Mouse (Mus musculus) heart, adult 2 months (tissue): ENCODE data around the gene S100a13. TPM values are rescaled to one million over a fixed set of nuclear protein-coding genes. Genes with fewer than 3 reads are reported as not detected.

Experiments used
- DNase-seq, 2 experiments: peaks; one replicate each; pipeline ENCODE4 v3.0.0; 2021
- H3K27ac ChIP-seq: fragments of 200-600 bp; 2 replicates; pipeline ENCODE4 v1.8.1; 2022
- H3K27me3 ChIP-seq: fragments of 200-500 bp; 2 replicates; pipeline ENCODE4 v1.6.1; 2012; ENCODE audit warnings: mild to moderate bottlenecking, low read length, inconsistent platforms, mixed read lengths; ENCODE audit not compliant: control insufficient read depth, insufficient read depth
- H3K36me3 ChIP-seq: fragments of 200-500 bp; 2 replicates; pipeline ENCODE4 v1.6.1; 2012; ENCODE audit warnings: low read length, inconsistent platforms; ENCODE audit not compliant: control insufficient read depth, insufficient read depth
- H3K4me1 ChIP-seq: fragments of 200-500 bp; 2 replicates; pipeline ENCODE4 v1.6.1; 2011; ENCODE audit warnings: low read length; ENCODE audit not compliant: control insufficient read depth, insufficient read depth
- H3K4me3 ChIP-seq: fragments of 200-600 bp; 2 replicates; pipeline ENCODE4 v1.8.1; 2022
- H3K79me2 ChIP-seq: fragments of 200-500 bp; replicated peaks from 2 replicates; pipeline ENCODE4 v1.6.1; 2012; ENCODE audit warnings: mild to moderate bottlenecking, inconsistent platforms, low read length, moderate library complexity, mixed read lengths; ENCODE audit not compliant: control insufficient read depth, insufficient read depth
- H3K9ac ChIP-seq: fragments of 200-500 bp; 2 replicates; pipeline ENCODE4 v1.6.1; 2012; ENCODE audit warnings: low read depth, mild to moderate bottlenecking, control low read depth, inconsistent platforms, low read length, mixed read lengths
- CTCF ChIP-seq: fragments of 200-600 bp; IDR thresholded peaks from 2 replicates; pipeline ENCODE4 v1.8.1; 2022; ENCODE audit warnings: antibody characterized with exemption, mild to moderate bottlenecking, moderate library complexity
- EP300 ChIP-seq: fragments of 200-500 bp; IDR thresholded peaks from 2 replicates; pipeline ENCODE4 v1.6.1; 2011; ENCODE audit warnings: low read depth, low read length, control low read depth; ENCODE audit not compliant: insufficient read depth
- POLR2A ChIP-seq: fragments of 200-500 bp; IDR thresholded peaks from 2 replicates; pipeline ENCODE4 v1.6.1; 2011; ENCODE audit warnings: mild to moderate bottlenecking, low read depth, low read length, control low read depth; ENCODE audit not compliant: insufficient read depth
- WGBS: fragments of 180-500 bp; shearing (Covaris S2); methylation state at CpG from one replicate; pipeline ENCODE4 v1.1.7; 2018; 5-methylcytosine and 5-hydroxymethylcytosine counted together
- intact Hi-C: fragments of 180-260 bp; cut with DNase I; formaldehyde crosslinking; loops from one replicate; pipeline ENCODE4 v1.15.1; 2025
- polyA plus RNA-seq: library from polyadenylated mRNA; depleted of rRNA; stranded (reverse); fragments of >200 nt; gene quantifications from 2 replicates; pipeline ENCODE4 v1.2.3, GENCODE M21; 2012
- total RNA-seq, 2 experiments: library from RNA; stranded (reverse); gene quantifications; 2 replicates each; pipeline ENCODE4 v1.2.3; 2021

S100a13 gene
- total and polyA plus RNA-seq, 3 experiments = 28.3 to 56.7 (median 29.6) TPM

- no peaks in the 10 kb centered on the region for H3K27me3 ChIP-seq
- intact Hi-C loops = no loop called here
- H3K4me1 ChIP-seq = no peaks in the 10 kb centered on the region
- H3K27ac ChIP-seq = no peak overlapping the region
- H3K4me3 ChIP-seq = no peak overlapping the region
- no peak for DNase-seq
- H3K9ac ChIP-seq = no peak overlapping the region
- no peak for TF ChIP-seq CTCF
- no peak for TF ChIP-seq POLR2A
- no peak for TF ChIP-seq EP300
- peaks cover 18% of the 10 kb centered on the region for H3K36me3 ChIP-seq
- H3K79me2 ChIP-seq = 0 out of 2 replicates have a peak, but pooled peaks cover 1% of the 10 kb centered on the region
These were observed 16.6 kb upstream of the S100a13 start for GRCm38 (mm10) chr3:90497597-90497996.

DNA sequence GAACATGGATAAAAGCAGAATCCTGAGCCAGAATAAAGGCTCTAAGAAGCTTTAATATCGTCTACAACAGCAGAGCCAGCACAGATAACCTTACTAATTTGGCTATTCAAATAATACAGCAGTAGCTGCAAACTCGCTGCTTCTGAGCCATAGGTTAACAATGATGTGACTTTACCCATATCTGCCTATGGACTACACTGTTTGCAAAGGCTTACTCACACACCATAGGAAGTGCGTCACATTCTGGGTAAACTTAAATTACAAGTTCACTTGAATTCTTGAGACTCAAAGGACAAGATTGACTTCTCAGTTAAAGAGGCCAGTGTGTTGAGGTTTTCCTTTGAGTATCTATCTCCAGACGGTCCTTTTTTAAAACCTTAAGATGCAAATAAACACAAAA, 10.8 kb upstream of the S100a13 start:
- Histone ChIP-seq H3K79me2 (peaks cover 6% of the 10 kb centered on the region), H3K9ac (no peak overlapping the region), H3K4me3 (no peak overlapping the region), H3K4me1 (peaks cover 1% of the 10 kb centered on the region), H3K27me3 (no peaks in the 10 kb centered on the region), H3K36me3 (peaks cover 61% of the 10 kb centered on the region), H3K27ac (no peak overlapping the region)
- intact Hi-C loops = no loop called here
- WGBS = 76% methylated on average over 4 of the region's 4 CpGs
- DNase-seq = no peak
- no peak for TF ChIP-seq EP300
- TF ChIP-seq CTCF = no peak

DNA sequence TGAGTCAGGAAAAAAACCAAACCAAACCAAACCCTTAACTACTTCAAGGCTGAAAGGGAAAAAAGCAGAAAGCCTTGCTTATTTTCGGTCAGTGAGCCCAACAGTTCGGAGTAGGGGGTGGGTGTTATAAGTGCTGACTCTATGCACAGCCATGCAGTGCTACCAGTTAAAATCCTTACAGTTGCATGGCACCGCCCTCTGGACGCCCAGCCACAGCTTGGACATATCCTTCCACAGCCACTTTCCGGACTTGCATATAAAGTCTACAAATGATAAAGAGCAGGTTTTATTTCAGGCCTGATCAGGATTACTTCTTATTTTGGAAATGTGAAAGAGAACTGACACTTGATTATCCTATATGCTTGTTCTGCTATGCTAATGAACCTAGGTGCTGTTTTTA, 9.0 kb upstream of the S100a13 start:
- H3K27ac ChIP-seq = no peak overlapping the region
- H3K36me3 ChIP-seq = peaks cover 57% of the 10 kb centered on the region
- intact Hi-C loops = no loop called here
- no peak overlapping the region for H3K4me3 ChIP-seq
- no peak for DNase-seq
- TF ChIP-seq POLR2A (no peak), EP300 (no peak), CTCF (no peak)
- H3K9ac ChIP-seq = no peak overlapping the region
- peaks cover 1% of the 10 kb centered on the region for H3K4me1 ChIP-seq
- 91% methylated on average over 5 of the region's 5 CpGs for WGBS
- H3K27me3 ChIP-seq = no peaks in the 10 kb centered on the region
- peaks cover 6% of the 10 kb centered on the region for H3K79me2 ChIP-seq

GRCm38 (mm10) chr3:90506362-90506761, 7.9 kb upstream of the S100a13 start:
- no peak overlapping the region for H3K4me3 ChIP-seq
- no peak overlapping the region for H3K27ac ChIP-seq
- intact Hi-C loops = no loop called here
- no peak for DNase-seq
- WGBS = 65% methylated on average over 3 of the region's 3 CpGs
- no peak for TF ChIP-seq EP300
- no peak for TF ChIP-seq POLR2A
- no peak for TF ChIP-seq CTCF
- peaks cover 53% of the 10 kb centered on the region for H3K36me3 ChIP-seq
- no peaks in the 10 kb centered on the region for H3K27me3 ChIP-seq
- H3K4me1 ChIP-seq = peaks cover 1% of the 10 kb centered on the region
- H3K79me2 ChIP-seq = peaks cover 6% of the 10 kb centered on the region
- no peak overlapping the region for H3K9ac ChIP-seq

- peaks cover 3% of the 10 kb centered on the region for H3K4me1 ChIP-seq
- WGBS = under 1% methylated on average over 20 of the region's 20 CpGs
- H3K79me2 ChIP-seq = peaks cover 3% of the 10 kb centered on the region; the same call in 1 of the 2 replicates
- DNase-seq = no peak
- intact Hi-C loops = loop anchor here (2.0 kb wide), 2 partner anchors 18 to 32 kb away; partner anchors contain the start of genes Ilf2 and Snapin
- H3K36me3 ChIP-seq = peaks cover 40% of the 10 kb centered on the region
- H3K4me3 ChIP-seq = peak overlapping the region; percentile 88
- peak overlapping the region; percentile 91 for H3K9ac ChIP-seq
- H3K27ac ChIP-seq = peak overlapping the region; percentile 91
- TF ChIP-seq CTCF = no peak
- H3K27me3 ChIP-seq = no peaks in the 10 kb centered on the region
These were observed 5.8 kb upstream of the S100a13 start for GRCm38 (mm10) chr3:90508287-90508949.

GRCm38 (mm10) chr3:90508950-90509746, 5.1 kb upstream of the S100a13 start, which contains the start of gene Chtop:
Gene Chtop (minus strand): TSS chr3:90509498.
- DNase-seq = peak; percentile 99 to 100
- TF ChIP-seq POLR2A (peak; percentile 79), EP300 (peak; percentile 74), CTCF (no peak)
- peaks cover 3% of the 10 kb centered on the region; the same call in 1 of the 2 replicates for H3K79me2 ChIP-seq
- peaks cover 3% of the 10 kb centered on the region for H3K4me1 ChIP-seq
- peak within 1 kb of the TSS; percentile 88 for H3K4me3 ChIP-seq
- intact Hi-C loops = loop anchor here (2.0 kb wide), 2 partner anchors 18 to 32 kb away; partner anchors contain the start of genes Ilf2 and Snapin
- peak within 1 kb of the TSS; percentile 91 for H3K9ac ChIP-seq
- peaks cover 35% of the 10 kb centered on the region for H3K36me3 ChIP-seq
- H3K27ac ChIP-seq = peak within 1 kb of the TSS; percentile 91
- no peaks in the 10 kb centered on the region for H3K27me3 ChIP-seq
- WGBS = under 1% methylated on average over 66 of the region's 66 CpGs
